Mouse (Mus musculus) neutrophil, adult 5-6 weeks (primary cell): ENCODE measurements around the gene Vps37d. TPM values are rescaled to one million over a fixed set of nuclear protein-coding genes. Genes with fewer than 3 reads are reported as not detected.

ENCODE experiments used
- ATAC-seq: fragments of 151-379, 151-347 bp; 2 replicates; pipeline ENCODE4 v1.8.0; 2017; ENCODE audit warnings: mild to moderate bottlenecking, moderate TSS enrichment; ENCODE audit not compliant: insufficient number of reproducible peaks, poor library complexity, low FRiP score, severe bottlenecking; ENCODE audit errors: extremely low read depth
- total RNA-seq: library from RNA; stranded (forward); fragments of 200-1000 nt; gene quantifications from 2 replicates; pipeline ENCODE4 v1.2.3, GENCODE M21; 2017

The Vps37d gene
- total RNA-seq, 1 experiment from 2014 or later, result not detected

DNA sequence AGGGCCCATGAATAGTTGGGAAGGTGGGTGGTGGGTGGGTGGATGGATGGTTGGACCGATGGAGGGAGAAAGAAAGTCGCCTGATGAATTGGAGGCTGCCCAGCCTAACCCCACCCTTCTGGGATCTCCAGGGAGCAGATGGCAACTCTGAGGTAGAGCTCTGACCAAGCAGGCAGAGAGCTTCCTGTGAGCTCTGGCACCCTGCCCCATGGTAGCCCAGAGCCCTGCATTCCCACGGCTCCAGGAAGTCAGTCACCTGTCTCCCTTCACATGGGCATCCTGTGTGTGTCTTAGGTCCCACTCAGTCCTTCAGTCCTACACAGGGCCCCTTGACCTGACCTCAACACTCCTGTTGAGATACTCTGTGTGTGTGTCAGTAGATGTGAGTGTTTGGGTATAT is 40.1 kb downstream of the Vps37d start:
- ATAC-seq, result no peak

DNA sequence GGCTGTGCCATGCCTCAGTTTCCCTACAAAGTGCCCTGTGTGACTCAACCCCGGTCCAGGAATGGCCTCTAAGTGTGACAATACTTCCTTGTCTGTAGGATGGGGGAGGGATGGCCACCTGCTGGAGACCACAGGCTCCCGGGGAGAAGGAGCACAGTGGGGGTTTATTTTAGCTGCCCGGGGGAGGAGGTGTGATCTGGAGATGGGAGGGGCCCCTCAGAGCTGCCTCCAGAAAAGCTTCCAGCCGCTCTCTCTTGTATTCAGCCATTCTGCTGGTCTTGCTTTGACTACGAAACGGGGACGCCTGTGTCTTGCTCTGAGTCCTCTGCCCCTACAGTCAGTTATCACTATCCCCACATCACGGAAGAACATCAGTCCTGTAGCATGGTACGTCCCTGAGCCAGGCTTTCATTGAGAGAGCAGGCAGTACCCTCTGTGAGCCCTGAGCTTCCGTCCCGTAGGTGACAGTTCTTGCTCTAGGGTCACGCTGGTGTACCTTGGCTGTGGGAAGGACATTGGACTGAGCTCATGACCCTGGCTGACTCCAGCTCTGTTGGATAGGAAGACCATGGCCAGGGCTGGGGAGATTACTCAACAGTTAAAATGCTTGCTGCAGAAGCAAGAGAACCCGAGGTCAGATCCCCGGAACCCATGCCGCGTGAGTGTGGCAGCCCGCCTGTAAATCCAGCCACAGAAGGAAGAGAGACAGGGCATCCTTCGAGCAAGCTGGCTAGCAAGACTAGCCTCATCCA is 42.3 kb downstream of the Vps37d start:
- no peak for ATAC-seq

DNA sequence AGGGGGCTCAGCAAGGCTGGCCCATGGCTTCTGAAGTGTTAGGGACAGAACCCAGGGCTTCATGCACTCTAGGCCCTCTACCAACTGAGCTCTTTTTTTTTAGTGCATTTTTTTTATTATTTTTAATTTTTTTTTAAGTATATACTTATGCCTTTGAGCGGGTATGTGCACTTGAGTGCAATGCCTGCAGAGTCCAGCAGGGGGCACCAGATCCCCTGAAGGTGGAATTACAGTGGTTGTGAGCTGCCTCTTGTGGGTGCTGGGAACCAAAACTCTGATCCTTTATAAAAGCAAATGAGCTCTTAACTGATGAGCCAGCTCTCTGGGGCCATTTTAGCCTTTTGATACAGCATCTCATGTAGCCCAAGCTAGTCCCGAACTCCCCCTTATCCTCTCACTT is 43.5 kb downstream of the Vps37d start:
- no peak for ATAC-seq

DNA sequence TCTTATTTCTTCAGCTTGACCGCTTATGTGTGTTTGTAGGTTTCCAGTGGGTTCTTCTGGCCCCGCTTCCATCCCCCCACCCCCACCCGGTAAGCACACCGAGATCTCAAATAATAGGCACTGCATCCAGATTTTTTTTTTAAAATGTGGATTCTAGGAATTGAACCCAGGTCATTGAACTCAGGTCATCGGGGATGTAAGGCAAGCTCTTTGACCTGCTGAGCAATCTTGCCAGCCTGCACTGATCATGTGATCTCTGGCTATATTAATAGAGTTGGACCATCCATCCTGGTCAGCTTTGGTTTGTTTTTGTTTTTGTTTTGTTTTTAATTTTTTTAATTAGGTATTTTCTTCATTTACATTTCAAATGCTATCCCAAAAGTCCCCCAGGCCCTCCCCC is 45.5 kb downstream of the Vps37d start:
- ATAC-seq, result no peak

DNA sequence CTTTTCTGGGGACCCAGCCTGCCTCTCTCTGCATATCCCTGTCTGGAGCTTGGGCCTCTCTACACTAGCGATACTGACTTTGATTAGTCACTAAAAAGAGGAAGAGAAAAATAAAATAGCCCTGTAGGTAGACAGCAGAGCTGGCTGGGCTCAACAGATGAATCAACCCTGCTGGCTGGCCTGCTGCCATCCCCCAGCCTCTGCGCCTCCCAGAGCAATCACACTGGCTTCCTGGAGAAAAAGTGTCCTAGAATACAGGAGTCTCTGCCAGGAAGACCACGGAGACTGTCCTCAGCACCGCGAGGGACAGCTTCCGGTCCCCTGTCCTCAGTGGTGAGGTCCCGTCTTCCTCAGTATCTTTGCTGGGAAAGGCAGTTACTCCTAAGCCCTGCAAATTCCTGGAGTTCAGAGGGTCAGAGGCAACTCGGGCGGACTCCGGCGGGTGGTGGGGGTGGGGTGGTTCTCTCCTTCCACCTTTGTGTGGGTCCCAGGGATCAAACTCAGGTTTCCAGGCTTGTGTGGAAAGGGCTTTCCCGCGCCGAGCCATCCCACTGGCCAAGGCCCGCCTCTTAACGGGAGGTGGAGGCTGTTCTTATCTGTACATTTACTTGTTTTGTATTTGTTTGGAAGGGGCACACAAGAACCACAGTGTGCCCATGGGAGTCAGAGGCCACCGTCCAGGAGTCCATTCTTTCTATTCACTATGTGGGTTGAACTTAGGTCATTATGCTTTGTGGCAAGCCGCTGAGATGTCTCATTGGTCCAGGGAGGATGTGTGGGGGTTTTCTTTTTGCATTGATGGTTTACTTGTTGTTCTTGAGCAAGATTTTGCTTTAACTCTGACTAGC is 48.8 kb downstream of the Vps37d start:
- ATAC-seq, result no peak

DNA sequence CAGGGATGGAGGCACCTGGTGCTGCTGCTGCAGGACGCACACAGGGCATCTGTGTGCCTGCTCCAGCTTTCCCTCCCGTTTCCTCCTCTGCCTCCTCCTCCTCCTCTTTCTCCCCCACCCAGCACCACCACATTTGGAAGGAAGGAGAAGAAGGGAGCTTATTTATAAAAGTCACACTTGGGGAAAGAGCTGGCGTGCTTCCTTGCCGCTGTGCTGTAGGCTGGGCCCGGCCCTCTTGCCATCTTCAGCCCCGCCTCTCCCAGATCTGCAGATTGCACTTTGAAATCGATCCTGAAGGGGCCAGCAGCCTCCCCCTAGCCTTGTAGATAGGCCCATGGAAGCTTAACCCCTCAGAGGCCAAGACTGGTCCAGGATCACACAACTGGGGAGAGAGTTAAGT is 52.2 kb downstream of the Vps37d start:
- ATAC-seq, result no peak

DNA sequence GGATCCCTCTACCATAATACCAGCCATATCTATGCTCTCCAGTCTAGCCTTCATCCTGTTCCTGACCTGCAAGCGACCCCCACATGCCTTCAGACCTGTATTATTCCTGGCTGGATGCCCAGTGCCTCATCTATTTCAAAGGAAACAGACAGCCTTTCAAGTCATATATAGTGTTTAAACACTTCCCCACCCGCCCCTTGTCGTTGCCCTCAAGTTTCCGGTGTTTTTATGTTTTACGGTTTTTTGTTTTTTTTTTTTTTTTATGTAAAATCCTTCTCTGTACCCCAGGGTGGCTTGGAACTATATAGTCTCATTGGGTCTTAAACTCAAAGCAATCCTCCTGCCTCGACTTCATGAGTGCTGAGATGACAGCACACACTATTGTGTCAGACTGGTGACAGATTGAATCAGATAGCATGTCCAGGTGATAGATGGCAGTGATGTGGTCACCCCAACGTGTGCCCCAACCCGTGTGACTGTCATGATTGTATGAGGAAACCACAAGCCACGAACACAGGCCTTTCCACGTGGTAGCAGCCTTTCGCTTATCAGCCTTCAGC is 53.3 kb downstream of the Vps37d start:
- no peak for ATAC-seq

DNA sequence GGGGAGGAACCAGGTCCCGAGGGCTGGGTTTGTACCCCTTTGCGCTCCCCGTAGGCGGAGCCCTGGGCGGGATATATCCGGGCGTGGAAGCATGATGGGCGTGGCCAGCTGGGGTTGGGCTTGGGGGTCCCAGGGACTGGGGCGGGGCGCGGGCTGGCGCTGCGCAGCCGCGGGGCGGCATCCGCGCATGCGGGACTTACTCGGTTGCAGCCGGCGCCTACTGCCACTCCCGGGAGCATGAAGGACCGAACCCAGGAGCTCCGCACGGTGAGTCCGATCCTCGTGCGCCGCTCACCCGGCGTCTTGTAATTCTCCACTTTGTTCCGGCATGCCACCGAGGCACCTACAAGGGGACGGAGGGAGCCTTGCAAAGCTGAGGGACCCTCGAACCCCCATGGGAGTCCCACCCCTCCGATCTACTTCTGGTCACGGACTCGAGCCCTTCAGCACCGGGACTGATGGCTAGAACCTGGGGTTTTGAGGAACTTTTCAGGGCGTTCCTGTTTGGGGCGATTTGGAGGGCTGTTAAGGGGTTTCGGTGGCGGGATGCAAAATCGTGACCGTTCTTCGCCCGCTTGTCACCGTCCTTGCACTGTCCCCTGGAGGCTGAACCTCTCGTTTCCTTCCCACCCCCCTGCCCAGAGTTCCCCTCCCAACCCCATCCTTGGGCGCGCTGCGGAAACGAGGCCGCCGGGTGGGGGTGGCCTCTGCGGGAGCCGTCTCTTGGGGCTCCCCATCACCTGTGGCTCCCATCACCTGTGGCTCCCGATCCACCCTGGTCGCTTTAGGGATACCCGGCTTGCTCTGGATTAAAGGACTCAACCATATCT is 54.5 kb downstream of the Vps37d start, which contains the start of gene Stx1a:
Stx1a (plus strand) TSS at position 139 of the 830 bp plus-strand sequence.
- ATAC-seq, result peak; percentile 34

Other genes starting within 250 kb of the Vps37d start
- gene Tmem270, start 171.5 kb downstream of the Vps37d start, total RNA-seq, result not detected in 2 replicates
- not detected in 2 replicates for gene Cldn13, start 162.7 kb downstream of the Vps37d start, total RNA-seq
- 0.86 and 2.2 TPM in 2 replicates for gene Mettl27, start 145.9 kb downstream of the Vps37d start, total RNA-seq
- gene Cldn4, start 131.3 kb downstream of the Vps37d start, total RNA-seq, result 0.23 and 0.25 TPM in 2 replicates
- not detected in 2 replicates for gene Cldn3, start 92.1 kb downstream of the Vps37d start, total RNA-seq
- gene Abhd11, start 69.1 kb downstream of the Vps37d start, total RNA-seq, result 28.6 and 32.2 TPM in 2 replicates
- 3.8 and 4.9 TPM in 2 replicates for gene Stx1a, start 54.8 kb downstream of the Vps37d start, total RNA-seq
- gene Dnajc30, start 14.1 kb downstream of the Vps37d start, total RNA-seq, result 8.1 and 8.7 TPM in 2 replicates
- 67.6 and 68.1 TPM in 2 replicates for gene Bud23, start 13.3 kb downstream of the Vps37d start, total RNA-seq
- gene Mlxipl, start 11.6 kb upstream of the Vps37d start, total RNA-seq, result not detected in 2 replicates
- gene Tbl2, start 71.4 kb upstream of the Vps37d start, total RNA-seq, result 7.4 and 9.3 TPM in 2 replicates
- gene Bcl7b, start 90.0 kb upstream of the Vps37d start, total RNA-seq, result 37.4 and 49.5 TPM in 2 replicates
- 125 and 129 TPM in 2 replicates for gene Baz1b, start 109.0 kb upstream of the Vps37d start, total RNA-seq
- gene Fzd9, start 173.0 kb upstream of the Vps37d start, total RNA-seq, result not detected in 2 replicates